Mouse (Mus musculus) CH12.LX (cell line): ENCODE measurements at regions not wholly inside any gene's neighbourhood (a gene's known extent, or its start where the extent isn't known, plus 50 kb on each side); places are given as distances from the start of the nearest gene placed in this dataset.

Source experiments
- DNase-seq: peaks from one replicate; pipeline ENCODE4 v3.0.0-alpha.2; 2013; ENCODE audit errors: extremely low read depth
- H3K27ac ChIP-seq: 2 replicates; pipeline ENCODE4 v1.5.1; 2012; ENCODE audit warnings: low read depth, mild to moderate bottlenecking, control low read depth, moderate library complexity; ENCODE audit not compliant: insufficient read depth
- H3K27me3 ChIP-seq: replicated peaks from 2 replicates; pipeline ENCODE3; 2012; ENCODE audit warnings: inconsistent platforms
- H3K36me3 ChIP-seq, 2 experiments: replicated peaks in 1 of 2; 2 replicates each; pipeline versions ENCODE3 to v1.6.1; 2012; ENCODE audit warnings: inconsistent platforms in 1 of 2, low read length in 1 of 2, mild to moderate bottlenecking in 1 of 2, mixed read lengths in 1 of 2, moderate library complexity in 1 of 2; ENCODE audit not compliant: control insufficient read depth in 1 of 2, insufficient read depth in 1 of 2
- H3K4me1 ChIP-seq, 2 experiments: 2 replicates each; pipeline ENCODE4 v1.6.1; 2012; ENCODE audit warnings: inconsistent platforms in 1 of 2, moderate library complexity in 1 of 2; ENCODE audit not compliant: insufficient read depth in 2 of 2, control insufficient read depth in 1 of 2
- H3K4me2 ChIP-seq: 2 replicates; pipeline ENCODE4 v1.6.1; 2012; ENCODE audit warnings: low read depth, mild to moderate bottlenecking, control low read depth; ENCODE audit not compliant: poor library complexity, insufficient read depth, severe bottlenecking
- H3K4me3 ChIP-seq, 3 experiments: fragments of 150-350 bp in 1 of 3; sonication (generic) in 1 of 3; replicated peaks in 1 of 3; 2 replicates each; pipeline versions ENCODE3 to v1.5.1; 2011 to 2012; ENCODE audit warnings: low read depth in 2 of 3, low read length in 2 of 3, mild to moderate bottlenecking in 2 of 3, moderate library complexity in 2 of 3, control low read depth in 1 of 3, improper control_type of control experiment in 1 of 3, inconsistent platforms in 1 of 3, mixed read lengths in 1 of 3; ENCODE audit not compliant: poor library complexity in 1 of 3
- H3K79me2 ChIP-seq: replicated peaks from 2 replicates; pipeline ENCODE4 v1.6.1; 2012; ENCODE audit warnings: mild to moderate bottlenecking, moderate library complexity; ENCODE audit not compliant: control insufficient read depth, poor library complexity, insufficient read depth, severe bottlenecking; ENCODE audit errors: extremely low read depth
- H3K9ac ChIP-seq: 2 replicates; pipeline ENCODE4 v1.6.1; 2012; ENCODE audit warnings: low read depth, mild to moderate bottlenecking, control low read depth, moderate library complexity; ENCODE audit not compliant: insufficient read depth
- H3K9me3 ChIP-seq: replicated peaks from 2 replicates; pipeline ENCODE3; 2012; ENCODE audit warnings: low read length, inconsistent platforms, mixed read lengths
- BHLHE40 ChIP-seq: IDR thresholded peaks from 2 replicates; pipeline ENCODE4 v1.6.1; 2011; ENCODE audit warnings: mild to moderate bottlenecking, low read depth, low read length, improper control_type of control experiment
- CHD2 ChIP-seq: IDR thresholded peaks from 2 replicates; pipeline ENCODE4 v1.6.1; 2011; ENCODE audit warnings: low read length, improper control_type of control experiment
- CTCF ChIP-seq, 2 experiments: IDR thresholded peaks in 1 of 2; conservative IDR thresholded peaks in 1 of 2; 2 replicates each; pipeline ENCODE4 v1.5.1; 2011 to 2012; ENCODE audit warnings: low read depth in 2 of 2, low read length in 2 of 2, improper control_type of control experiment in 1 of 2, inconsistent platforms in 1 of 2, mild to moderate bottlenecking in 1 of 2, moderate library complexity in 1 of 2
- E2F4 ChIP-seq: IDR thresholded peaks from 2 replicates; pipeline ENCODE4 v1.6.1; 2011; ENCODE audit warnings: low read depth, low read length, improper control_type of control experiment; ENCODE audit not compliant: insufficient replicate concordance
- ELF1 ChIP-seq: IDR thresholded peaks from 2 replicates; pipeline ENCODE4 v1.6.1; 2014; ENCODE audit warnings: low read depth, mild to moderate bottlenecking, inconsistent platforms, low read length, improper control_type of control experiment
- EP300 ChIP-seq: IDR thresholded peaks from 2 replicates; pipeline ENCODE4 v1.6.1; 2011; ENCODE audit warnings: low read length, improper control_type of control experiment
- ETS1 ChIP-seq: conservative IDR thresholded peaks from 2 replicates; pipeline ENCODE4 v1.6.1; 2012; ENCODE audit warnings: low read depth, mild to moderate bottlenecking, inconsistent platforms, low read length, improper control_type of control experiment, moderate library complexity
- GABPA ChIP-seq: IDR thresholded peaks from 2 replicates; pipeline ENCODE4 v1.6.1; 2012; ENCODE audit warnings: low read depth, low read length, improper control_type of control experiment, inconsistent platforms; ENCODE audit not compliant: insufficient replicate concordance
- IRF4 ChIP-seq: IDR thresholded peaks from 2 replicates; pipeline ENCODE4 v1.6.1; 2014; ENCODE audit warnings: low read depth, mild to moderate bottlenecking, inconsistent platforms, low read length, improper control_type of control experiment
- MAFK ChIP-seq: IDR thresholded peaks from 2 replicates; pipeline ENCODE4 v1.6.1; 2011; ENCODE audit warnings: low read length, improper control_type of control experiment; ENCODE audit not compliant: insufficient replicate concordance
- MAX ChIP-seq: IDR thresholded peaks from 2 replicates; pipeline ENCODE4 v1.6.1; 2011; ENCODE audit warnings: low read length, improper control_type of control experiment
- MAZ ChIP-seq: IDR thresholded peaks from 2 replicates; pipeline ENCODE4 v1.6.1; 2012; ENCODE audit warnings: low read depth, mild to moderate bottlenecking, inconsistent platforms, low read length, improper control_type of control experiment, moderate library complexity
- MXI1 ChIP-seq: IDR thresholded peaks from 2 replicates; pipeline ENCODE4 v1.6.1; 2011; ENCODE audit warnings: mild to moderate bottlenecking, low read depth, low read length, improper control_type of control experiment
- MYC ChIP-seq: IDR thresholded peaks from 2 replicates; pipeline ENCODE4 v1.6.1; 2011; ENCODE audit warnings: low read depth, mild to moderate bottlenecking, improper control_type of control experiment, low read length
- NELFE ChIP-seq: IDR thresholded peaks from 2 replicates; pipeline ENCODE4 v1.6.1; 2011; ENCODE audit warnings: low read depth, low read length, improper control_type of control experiment
- POLR2A ChIP-seq: IDR thresholded peaks from 2 replicates; pipeline ENCODE4 v1.6.1; 2011; ENCODE audit warnings: low read depth, mild to moderate bottlenecking, improper control_type of control experiment, low read length
- RAD21 ChIP-seq: IDR thresholded peaks from 2 replicates; pipeline ENCODE4 v1.6.1; 2011; ENCODE audit warnings: low read depth, mild to moderate bottlenecking, low read length, improper control_type of control experiment, moderate library complexity
- RCOR1 ChIP-seq: conservative IDR thresholded peaks from 2 replicates; pipeline ENCODE4 v1.6.1; 2012; ENCODE audit warnings: low read depth, mild to moderate bottlenecking, inconsistent platforms, low read length, improper control_type of control experiment
- SIN3A ChIP-seq: IDR thresholded peaks from 2 replicates; pipeline ENCODE4 v1.6.1; 2012; ENCODE audit warnings: low read length, improper control_type of control experiment, inconsistent platforms
- SMC3 ChIP-seq: IDR thresholded peaks from 2 replicates; pipeline ENCODE4 v1.6.1; 2011; ENCODE audit warnings: low read depth, low read length, improper control_type of control experiment
- TCF12 ChIP-seq: IDR thresholded peaks from 2 replicates; pipeline ENCODE4 v1.6.1; 2014; ENCODE audit warnings: low read depth, mild to moderate bottlenecking, inconsistent platforms, low read length, improper control_type of control experiment
- ZMIZ1 ChIP-seq: IDR thresholded peaks from 2 replicates; pipeline ENCODE4 v1.6.1; 2012; ENCODE audit warnings: low read depth, mild to moderate bottlenecking, inconsistent platforms, low read length, improper control_type of control experiment
- dilution Hi-C: fragments of 300-500 bp; cut with MboI; formaldehyde crosslinking; loops from 2 replicates; pipeline ENCODE4 v1.14.3; 2020; ENCODE audit warnings: low sequenced_read_pairs; ENCODE audit not compliant: extremely low pct_unique_long_range_greater_than_20kb, extremely low pct_ligation_motif_present
- in situ Hi-C: fragments of 300-500 bp; cut with MboI; formaldehyde crosslinking; loops from 3 replicates; pipeline ENCODE4 v1.14.3; 2019; ENCODE audit warnings: low sequenced_read_pairs, low pct_ligation_motif_present, low pct_unique_long_range_greater_than_20kb, mixed read lengths

GRCm38 (mm10) chr11:85989940-85990493, 103.8 kb downstream of the Tbx4 start:
- Histone ChIP-seq H3K27me3 (peaks cover 4% of the 10 kb centered on the region), H3K4me1 (peaks cover 4 to 20% of the 10 kb centered on the region in 2 experiments; a peak in 3 of 4 replicates), H3K4me2 (peak overlapping the region; percentile 95), H3K36me3 (no peaks in the 10 kb centered on the region), H3K9ac (peak overlapping the region; percentile 75), H3K4me3 (peak overlapping the region; percentile 48 to 51 (median 51)), H3K79me2 (no peaks in the 10 kb centered on the region), H3K27ac (no peak overlapping the region), H3K9me3 (no peaks in the 10 kb centered on the region)
- no peak for TF ChIP-seq NELFE
- TF ChIP-seq ETS1: peak; percentile 80
- peak; percentile 95 for TF ChIP-seq MAZ
- peak; percentile 65 for TF ChIP-seq EP300
- TF ChIP-seq POLR2A: 0 out of 2 replicates have a peak, but pooled peaks have one; percentile 28
- no peak for TF ChIP-seq MXI1
- no peak for TF ChIP-seq SIN3A
- TF ChIP-seq RAD21: peak; percentile 67
- TF ChIP-seq MAX: peak; percentile 54; the same call in 1 of the 2 replicates
- TF ChIP-seq SMC3: peak; percentile 50
- TF ChIP-seq E2F4: no peak
- 0 out of 2 replicates have a peak, but pooled peaks have one; percentile 15 for TF ChIP-seq ELF1
- peak in 1 of 2 experiments; percentile 73; a peak in 2 of 4 replicates for TF ChIP-seq CTCF (conservative IDR thresholded peaks at IDR 0.05 in 1 of 2, IDR thresholded peaks at IDR 0.05 in 1 of 2; ENCODE audit: low read depth in 2 of 2, low read length in 2 of 2)
- TF ChIP-seq RCOR1: peak; percentile 83; the same call in 1 of the 2 replicates
- TF ChIP-seq GABPA: no peak
- 0 out of 2 replicates have a peak, but pooled peaks have one; percentile 21 for TF ChIP-seq MYC
- TF ChIP-seq MAFK: peak; percentile 59; the same call in 1 of the 2 replicates
- TF ChIP-seq TCF12: peak; percentile 78
- TF ChIP-seq IRF4: 0 out of 2 replicates have a peak, but pooled peaks have one; percentile 43
- peak; percentile 97 for TF ChIP-seq BHLHE40
- peak; percentile 83 for TF ChIP-seq CHD2
- no peak for TF ChIP-seq ZMIZ1
- DNase-seq: peak; percentile 74
- in situ Hi-C loops (loop anchor here (10.0 kb wide), 1 partner anchor 175 kb away; no protein-coding TSS in a partner anchor), dilution Hi-C loops (no loop called here)
